Mouse (Mus musculus) forebrain, postnatal 0 days (tissue): ENCODE measurements around the gene Srbd1. TPM values are rescaled to one million over a fixed set of nuclear protein-coding genes. Genes with fewer than 3 reads are reported as not detected.

Experiments
- ATAC-seq: fragments of 200-750 bp; cut with Nextera tagmentation; 2 replicates; pipeline ENCODE4 v1.8.0; 2017; ENCODE audit warnings: mild to moderate bottlenecking, moderate library complexity
- DNase-seq: peaks from one replicate; pipeline ENCODE4 v3.0.0-alpha.2; 2015
- H3K27ac ChIP-seq: fragments of 300-500 bp; sonication (generic); 2 replicates; pipeline ENCODE4 v1.5.1; 2014; ENCODE audit warnings: low read depth, mild to moderate bottlenecking, antibody characterized with exemption, low read length, moderate library complexity, mixed read lengths
- H3K27me3 ChIP-seq: fragments of 300-500 bp; sonication (generic); 2 replicates; pipeline ENCODE4 v1.6.1; 2014; ENCODE audit warnings: mild to moderate bottlenecking, low read length, mixed read lengths; ENCODE audit not compliant: insufficient read depth
- H3K36me3 ChIP-seq: fragments of 300-500 bp; sonication (generic); 2 replicates; pipeline ENCODE4 v1.6.1; 2014; ENCODE audit warnings: mild to moderate bottlenecking, moderate library complexity; ENCODE audit not compliant: insufficient read depth
- H3K4me1 ChIP-seq: fragments of 300-500 bp; sonication (generic); 2 replicates; pipeline ENCODE4 v1.6.1; 2014; ENCODE audit warnings: antibody characterized with exemption; ENCODE audit not compliant: insufficient read depth
- H3K4me2 ChIP-seq: fragments of 300-500 bp; sonication (generic); 2 replicates; pipeline ENCODE4 v1.6.1; 2014; ENCODE audit warnings: low read depth, mild to moderate bottlenecking, moderate library complexity
- H3K4me3 ChIP-seq: fragments of 300-500 bp; sonication (generic); 2 replicates; pipeline ENCODE4 v1.5.1; 2014; ENCODE audit warnings: low read depth, low read length, mixed read lengths
- H3K9ac ChIP-seq: fragments of 300-500 bp; sonication (generic); 2 replicates; pipeline ENCODE4 v1.6.1; 2014; ENCODE audit warnings: mild to moderate bottlenecking
- H3K9me3 ChIP-seq: fragments of 300-500 bp; sonication (generic); 2 replicates; pipeline ENCODE4 v1.6.1; 2016; ENCODE audit warnings: low read length
- CTCF ChIP-seq: sonication (generic); IDR thresholded peaks from 2 replicates; pipeline ENCODE4 v1.5.1; 2016; ENCODE audit warnings: antibody characterized with exemption, control low read depth, low read depth
- WGBS: fragments of 180-500 bp; shearing (Covaris S2); extraction: QIAGEN DNeasy Blood & Tissue Kit; methylation state at CpG from one replicate; pipeline ENCODE4 v1.1.7; 2014; 5-methylcytosine and 5-hydroxymethylcytosine counted together
- polyA plus RNA-seq: library from polyadenylated mRNA; unstranded; fragments of >200 nt; fragmentation: Nextera tagmentation; extraction: Ambion mirVana; gene quantifications from 2 replicates; pipeline ENCODE4 v1.2.1, GENCODE M21; 2015
- total RNA-seq: library from RNA; depleted of rRNA; stranded (reverse); fragments of >200 nt; gene quantifications from 2 replicates; pipeline ENCODE4 v1.2.3, GENCODE M21; 2014

Srbd1 gene
- total and polyA plus RNA-seq, 2 experiments from 2014 or later: 9.4 to 20.8 TPM

GRCm38 (mm10) chr17:85948911-85949909, 195.8 kb downstream of the Srbd1 start:
- Histone ChIP-seq H3K27ac (no peak overlapping the region), H3K4me2 (no peak overlapping the region), H3K4me1 (0 out of 2 replicates have a peak, but pooled peaks cover 7% of the 10 kb centered on the region), H3K9me3 (no peaks in the 10 kb centered on the region), H3K9ac (no peak overlapping the region), H3K4me3 (no peak overlapping the region), H3K36me3 (no peaks in the 10 kb centered on the region), H3K27me3 (no peaks in the 10 kb centered on the region)
- 40% methylated on average over 11 of the region's 11 CpGs for WGBS
- peak; percentile 60; the same call in 1 of the 2 replicates for ATAC-seq
- no peak for TF ChIP-seq CTCF
- no peak for DNase-seq

- WGBS: 85% methylated on average over 4 of the region's 4 CpGs
- Histone ChIP-seq H3K4me1 (0 out of 2 replicates have a peak, but pooled peaks cover 3% of the 10 kb centered on the region), H3K4me3 (no peak overlapping the region), H3K9ac (no peak overlapping the region), H3K27me3 (no peaks in the 10 kb centered on the region), H3K4me2 (no peak overlapping the region), H3K9me3 (no peaks in the 10 kb centered on the region), H3K36me3 (no peaks in the 10 kb centered on the region), H3K27ac (no peak overlapping the region)
- ATAC-seq (no peak), DNase-seq (no peak)
- TF ChIP-seq CTCF: no peak
Measured at GRCm38 (mm10) chr17:85944726-85945125, 200.2 kb downstream of the Srbd1 start.

GRCm38 (mm10) chr17:85943994-85944640, 200.9 kb downstream of the Srbd1 start:
- no peak overlapping the region for H3K4me3 ChIP-seq
- 0 out of 2 replicates have a peak, but pooled peaks cover 3% of the 10 kb centered on the region for H3K4me1 ChIP-seq
- DNase-seq (no peak), ATAC-seq (no peak)
- no peaks in the 10 kb centered on the region for H3K9me3 ChIP-seq
- no peak for TF ChIP-seq CTCF
- no peak overlapping the region for H3K4me2 ChIP-seq
- no peak overlapping the region for H3K27ac ChIP-seq
- no peaks in the 10 kb centered on the region for H3K27me3 ChIP-seq
- 64% methylated on average over 12 of the region's 12 CpGs for WGBS
- no peaks in the 10 kb centered on the region for H3K36me3 ChIP-seq
- no peak overlapping the region for H3K9ac ChIP-seq

- H3K9ac ChIP-seq: no peak overlapping the region
- DNase-seq: no peak
- H3K9me3 ChIP-seq: no peaks in the 10 kb centered on the region
- TF ChIP-seq CTCF: no peak
- no peak overlapping the region for H3K4me3 ChIP-seq
- H3K27ac ChIP-seq: no peak overlapping the region
- no peaks in the 10 kb centered on the region for H3K4me1 ChIP-seq
- 34% methylated on average over 14 of the region's 14 CpGs for WGBS
- H3K4me2 ChIP-seq: no peak overlapping the region
- H3K27me3 ChIP-seq: no peaks in the 10 kb centered on the region
- no peak; the same call in 1 of the 2 replicates for ATAC-seq
- no peaks in the 10 kb centered on the region for H3K36me3 ChIP-seq
Measured at GRCm38 (mm10) chr17:85943551-85943981, 201.4 kb downstream of the Srbd1 start.

- DNase-seq (no peak), ATAC-seq (no peak)
- Histone ChIP-seq H3K4me1 (no peaks in the 10 kb centered on the region), H3K27me3 (no peaks in the 10 kb centered on the region), H3K9me3 (no peaks in the 10 kb centered on the region), H3K9ac (no peak overlapping the region), H3K4me2 (no peak overlapping the region), H3K36me3 (no peaks in the 10 kb centered on the region), H3K27ac (no peak overlapping the region), H3K4me3 (no peak overlapping the region)
- 87% methylated on average over 5 of the region's 5 CpGs for WGBS
- no peak for TF ChIP-seq CTCF
Measured at GRCm38 (mm10) chr17:85943071-85943470, 201.9 kb downstream of the Srbd1 start.

- no peaks in the 10 kb centered on the region for H3K36me3 ChIP-seq
- TF ChIP-seq CTCF: no peak
- ATAC-seq: no peak
- no peak overlapping the region for H3K4me2 ChIP-seq
- DNase-seq: no peak
- no peaks in the 10 kb centered on the region for H3K27me3 ChIP-seq
- no peaks in the 10 kb centered on the region for H3K4me1 ChIP-seq
- H3K9ac ChIP-seq: no peak overlapping the region
- no peaks in the 10 kb centered on the region for H3K9me3 ChIP-seq
- 96% methylated on average over 5 of the region's 5 CpGs for WGBS
- H3K27ac ChIP-seq: no peak overlapping the region
- no peak overlapping the region for H3K4me3 ChIP-seq
Measured at GRCm38 (mm10) chr17:85942123-85942522, 202.9 kb downstream of the Srbd1 start.
